Mouse (Mus musculus): ENCODE results near the gene Rexo1.
"Not testable (repeated sequence)": the region's sequence is repeated elsewhere in the genome, so short reads cannot be mapped to it uniquely, and the experiment has no call there.

The Rexo1 gene

DNA sequence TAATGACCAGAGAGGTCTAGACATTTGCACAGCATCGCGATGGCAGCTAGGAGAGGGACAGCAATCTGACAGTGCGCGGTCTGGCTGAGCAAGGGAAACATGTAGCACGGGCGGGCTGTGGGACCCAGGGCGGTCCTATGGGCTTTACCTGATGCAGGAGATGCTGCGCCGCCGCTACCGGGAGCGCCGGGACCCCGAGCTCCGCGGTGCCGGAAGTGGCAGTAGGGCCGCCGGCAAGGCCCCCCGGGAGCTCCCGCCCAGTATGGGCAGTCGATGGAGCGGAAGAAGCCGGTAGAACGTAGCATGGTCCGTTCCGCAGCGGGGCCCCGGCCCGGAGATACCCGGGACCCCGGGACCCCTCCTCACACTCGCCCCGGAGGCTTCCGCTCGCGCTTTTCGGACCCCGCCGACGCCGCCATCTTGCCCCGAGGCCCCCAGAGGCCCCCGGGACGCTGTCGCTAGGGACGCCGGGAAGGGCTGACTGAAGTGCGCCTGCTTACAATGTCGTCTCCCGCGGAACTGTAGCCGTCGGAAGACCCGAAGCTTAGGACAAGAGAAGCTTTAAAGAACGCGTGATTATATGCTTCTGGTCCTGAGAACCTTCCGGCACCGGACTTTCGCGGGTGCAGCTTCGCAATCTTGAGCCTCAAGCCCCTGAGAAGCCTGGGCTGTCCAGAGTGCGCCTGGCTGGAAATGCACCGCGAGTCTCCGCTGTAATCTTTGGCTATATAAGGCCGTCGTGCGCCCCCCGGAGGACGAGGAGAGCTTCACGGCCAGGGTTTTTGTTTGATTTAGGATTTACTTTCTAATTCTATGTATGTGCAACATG lies at the start of gene Rexo1:
Gene Rexo1 (minus strand): TSS at position 445 of the 829 bp plus-strand sequence.
- peak; percentile 98 for DNase-seq (ENCODE audit: low spot score)

- peak; percentile 70 for DNase-seq (ENCODE audit: low spot score)
These were observed 49.7 kb upstream of the Rexo1 start for GRCm38 (mm10) chr10:80611024-80611423.

DNA sequence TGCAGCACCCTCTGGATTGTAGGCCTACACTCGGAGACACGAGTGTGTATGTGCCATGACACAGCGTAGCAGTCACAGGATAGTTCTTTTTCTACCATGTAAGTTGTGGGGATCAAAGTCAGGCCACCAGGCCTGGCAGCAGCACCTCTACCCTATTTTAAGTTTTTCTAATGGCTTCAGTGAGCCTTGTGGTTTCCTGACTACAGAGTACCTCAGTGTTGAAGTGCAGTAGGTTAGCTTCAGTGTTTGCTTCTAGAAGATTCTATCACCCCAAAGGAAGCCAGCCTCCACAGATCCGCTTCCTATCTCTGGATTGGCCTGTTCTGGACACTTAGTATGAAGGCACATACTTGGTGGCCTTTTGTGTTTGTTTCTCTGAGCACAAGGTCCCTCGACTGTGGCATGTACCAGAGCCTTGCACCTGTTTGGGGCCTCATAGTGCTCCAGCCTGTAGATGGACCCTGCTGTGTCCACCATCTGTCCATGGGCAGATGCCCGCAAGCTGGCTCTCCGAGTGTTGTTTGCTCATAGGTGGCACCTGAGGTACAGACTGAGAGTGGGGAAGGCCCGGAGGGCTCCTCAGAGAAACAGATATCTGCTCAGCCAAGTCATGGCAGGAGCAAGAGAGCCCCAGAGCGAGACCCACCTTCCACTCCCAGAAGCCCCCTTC lies 48.9 kb upstream of the Rexo1 start:
- no peak for DNase-seq (ENCODE audit: low spot score)

GRCm38 (mm10) chr10:80609269-80609924 lies 48.0 kb upstream of the Rexo1 start:
- DNase-seq (ENCODE audit: low spot score) = no peak

- DNase-seq (ENCODE audit: low spot score) = no peak
These were observed 47.1 kb upstream of the Rexo1 start for GRCm38 (mm10) chr10:80608435-80608834.

- DNase-seq (ENCODE audit: low spot score) = no peak
These were observed 45.5 kb upstream of the Rexo1 start for GRCm38 (mm10) chr10:80606737-80607350.

DNA sequence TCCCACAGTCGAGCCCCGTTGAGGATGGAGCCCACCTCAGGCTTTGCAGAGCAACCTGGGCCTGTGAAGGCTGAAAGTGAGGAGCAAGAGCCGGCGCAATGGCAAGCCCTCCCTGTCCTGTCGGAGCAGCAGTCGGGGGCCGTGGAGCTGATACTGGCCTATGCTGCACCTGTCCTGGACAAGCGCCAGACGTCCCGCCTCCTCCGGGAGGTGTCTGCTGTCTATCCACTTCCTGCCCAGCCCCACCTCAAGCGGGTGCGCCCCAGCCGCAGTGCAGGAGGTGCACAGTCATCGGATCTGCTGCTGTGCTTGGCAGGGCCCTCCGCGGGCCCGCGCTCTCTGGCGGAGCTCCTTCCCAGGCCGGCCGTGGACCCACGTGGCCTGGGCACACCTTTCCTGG lies 44.9 kb upstream of the Rexo1 start:
- no peak for DNase-seq (ENCODE audit: low spot score)

DNA sequence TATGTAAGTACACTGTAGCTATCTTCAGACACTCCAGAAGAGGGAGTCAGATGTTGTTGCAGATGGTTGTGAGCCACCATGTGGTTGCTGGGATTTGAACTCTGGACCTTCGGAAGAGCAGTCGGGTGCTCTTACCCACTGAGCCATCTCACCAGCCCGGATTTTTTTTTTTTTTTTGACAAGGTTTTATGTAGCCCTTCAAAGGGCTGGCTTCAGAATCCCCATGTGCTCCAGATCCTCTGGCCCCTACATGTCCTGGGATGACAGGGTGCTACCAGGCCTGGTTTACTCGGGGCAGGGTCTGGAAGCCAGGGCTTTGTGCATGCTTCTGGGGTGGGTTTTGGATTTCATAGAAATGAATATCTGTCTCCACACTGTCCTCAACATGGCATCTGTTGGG lies 44.4 kb upstream of the Rexo1 start, which contains the start of gene Gm49322:
Gene Gm49322 (plus strand): TSS at position 301 of the 400 bp plus-strand sequence.
- not testable (repeated sequence) for DNase-seq (ENCODE audit: low spot score)

DNA sequence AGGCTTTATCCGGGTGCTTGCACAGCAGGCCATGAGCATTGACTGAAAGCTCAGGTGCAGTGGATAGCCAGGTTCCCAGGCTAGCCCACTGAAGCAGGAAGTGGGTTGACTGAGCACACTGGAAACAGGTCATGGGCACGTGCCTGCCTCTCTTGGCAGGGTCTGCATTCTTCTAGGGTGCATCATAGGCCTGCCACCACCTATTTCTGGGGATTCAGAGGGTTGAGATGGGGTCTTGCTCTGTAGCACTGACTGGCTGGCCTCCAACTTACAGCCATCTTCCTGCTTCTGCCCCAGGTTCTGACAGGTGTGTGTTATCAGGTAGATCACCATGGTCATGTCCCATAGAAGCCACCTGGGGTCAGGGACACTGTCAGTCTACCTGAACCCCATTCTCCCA lies 43.6 kb upstream of the Rexo1 start:
- DNase-seq (ENCODE audit: low spot score) = no peak

- no peak for DNase-seq (ENCODE audit: low spot score)
These were observed 42.7 kb upstream of the Rexo1 start for GRCm38 (mm10) chr10:80604001-80604509.

- no peak for DNase-seq (ENCODE audit: low spot score)
These were observed 42.0 kb upstream of the Rexo1 start for GRCm38 (mm10) chr10:80603364-80603763.

- DNase-seq (ENCODE audit: low spot score) = peak; percentile 97
These were observed 41.5 kb upstream of the Rexo1 start, which contains the start of the genes Scamp4 and Adat3 for GRCm38 (mm10) chr10:80602698-80603325. Gene Scamp4, plus strand, starts transcription at chr10:80602872. Gene Adat3, plus strand, starts transcription at chr10:80602880.

GRCm38 (mm10) chr10:80596318-80596717 lies 35.0 kb upstream of the Rexo1 start:
- no peak for DNase-seq (ENCODE audit: low spot score)

DNA sequence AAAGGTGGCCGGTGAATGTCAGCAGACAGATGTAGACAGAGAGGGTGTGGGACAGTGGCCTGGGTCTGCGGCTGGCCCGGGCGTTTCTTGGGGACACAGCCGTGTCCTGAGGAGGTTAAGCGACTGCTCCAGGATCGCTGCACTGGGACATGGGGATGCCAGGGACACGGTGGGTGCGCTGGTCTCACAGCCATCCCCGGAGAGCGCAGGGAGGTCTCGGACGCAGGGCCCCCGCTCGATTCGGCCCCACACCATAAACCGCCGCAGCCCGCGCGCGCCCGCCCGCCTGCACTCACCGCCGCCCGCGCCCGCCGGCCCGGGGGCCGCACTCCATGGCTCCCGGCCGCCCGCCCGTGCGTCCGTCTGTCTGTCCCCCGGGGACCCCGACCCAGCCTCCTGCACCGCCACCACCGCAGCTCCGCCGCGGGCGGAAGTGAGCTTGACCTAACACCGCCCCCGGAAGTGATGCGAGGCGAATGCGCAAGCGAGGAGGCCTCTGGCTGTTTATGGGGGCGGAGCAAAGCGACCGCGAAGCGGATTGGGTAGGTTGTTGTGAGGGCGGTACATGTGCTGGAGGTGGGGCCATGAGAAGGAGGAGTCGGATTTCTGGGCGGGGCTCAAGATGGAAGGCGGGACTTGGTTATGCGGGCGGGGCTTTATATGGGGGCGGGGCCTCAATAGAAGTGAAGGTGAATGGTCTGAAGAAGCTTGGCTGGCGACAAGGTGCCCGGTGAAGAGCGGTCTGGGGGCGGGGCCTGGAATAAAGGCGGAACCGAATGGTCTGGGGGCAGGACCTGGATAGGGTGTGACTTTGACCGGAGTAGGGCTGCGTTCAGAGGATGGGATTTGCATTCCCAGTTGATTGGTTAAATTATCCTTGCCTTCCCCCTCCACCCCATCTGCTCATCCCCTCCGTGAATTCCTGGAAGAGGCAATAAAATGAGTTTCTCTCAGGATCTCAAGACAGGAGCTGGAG lies 28.8 kb upstream of the Rexo1 start, which contains the start of gene Abhd17a:
Gene Abhd17a (minus strand): TSS at position 463 of the 976 bp plus-strand sequence.
- DNase-seq (ENCODE audit: low spot score) = peak; percentile 99

DNA sequence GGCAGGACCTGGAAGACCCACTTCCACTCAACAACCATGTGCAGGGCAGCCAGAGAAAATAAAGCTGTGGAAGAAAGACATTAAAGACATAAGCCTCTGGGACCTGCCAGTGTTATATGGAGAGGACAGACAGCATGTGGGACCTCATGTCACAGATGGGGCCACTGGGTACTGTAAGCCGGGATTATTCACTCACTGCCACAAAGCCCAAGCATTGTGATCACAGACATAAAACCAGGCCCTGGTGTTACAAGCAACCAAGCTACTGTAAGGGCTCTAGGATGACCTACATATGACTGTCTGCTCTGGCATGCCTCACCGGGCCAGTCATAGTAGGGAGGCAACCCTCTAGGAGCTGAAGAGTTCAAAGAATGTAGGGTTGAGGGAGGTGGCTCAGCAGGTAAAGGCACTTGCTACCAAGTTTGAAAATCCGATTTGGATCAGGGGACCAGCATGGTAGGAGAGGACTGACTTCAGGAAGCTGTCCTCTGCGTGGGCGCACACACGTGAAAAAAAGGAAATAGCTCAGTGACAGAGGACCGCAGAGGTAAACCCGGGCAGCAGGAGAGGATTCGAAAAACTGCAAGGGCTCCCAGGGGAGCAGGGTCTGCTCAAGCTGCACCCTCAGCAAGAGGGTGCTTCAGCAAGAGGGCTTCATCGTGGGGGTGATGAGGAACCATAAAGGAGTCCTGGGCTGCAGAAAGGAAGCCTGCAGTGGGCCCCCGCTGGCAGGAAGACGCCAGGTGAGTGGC lies 27.9 kb upstream of the Rexo1 start:
- no peak for DNase-seq (ENCODE audit: low spot score)

- peak; percentile 27 for DNase-seq (ENCODE audit: low spot score)
These were observed 25.9 kb upstream of the Rexo1 start for GRCm38 (mm10) chr10:80587305-80587657.

DNA sequence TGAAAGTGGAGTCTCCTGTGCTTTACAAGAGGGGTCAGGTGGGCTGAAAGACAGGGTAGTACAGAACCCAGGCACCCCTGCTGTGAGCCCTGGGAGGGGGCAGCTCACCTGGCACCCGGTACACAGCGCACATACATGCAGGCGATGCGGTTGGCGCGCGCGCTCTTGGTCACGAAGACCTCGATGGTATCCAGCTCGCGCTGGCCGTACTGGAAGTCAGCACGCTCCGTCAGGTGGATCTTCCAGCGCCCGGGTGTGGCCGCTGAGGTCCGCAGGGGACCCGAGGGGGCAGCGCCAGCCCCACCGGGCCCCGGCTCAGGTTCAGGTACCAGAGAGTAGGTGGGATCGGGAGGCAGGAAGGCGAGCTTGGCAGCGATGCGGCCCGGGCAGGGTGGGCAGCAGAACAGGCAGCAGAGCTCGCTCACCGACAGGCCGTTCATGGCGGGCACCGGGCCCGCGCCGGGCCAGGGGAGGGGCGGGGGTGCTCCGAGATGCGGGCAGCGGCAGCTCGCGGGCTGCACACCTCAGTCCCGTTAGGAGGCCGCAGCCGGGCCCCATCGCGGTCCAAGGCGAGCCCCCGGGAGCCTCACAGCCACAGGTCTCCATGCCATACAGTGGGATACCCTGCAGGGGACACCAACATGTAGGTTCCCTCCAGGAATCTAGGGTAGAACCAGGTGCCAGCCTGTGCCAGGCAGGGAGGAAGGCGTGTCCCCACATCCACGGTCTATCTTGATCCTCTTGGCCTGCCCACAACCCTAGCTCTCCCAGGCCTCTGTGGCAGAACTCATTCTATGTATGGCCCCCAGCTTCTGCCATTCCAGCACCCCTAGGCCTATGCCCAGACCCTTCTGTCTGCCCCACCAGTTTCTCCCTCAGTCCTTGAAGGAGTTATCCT lies 25.3 kb upstream of the Rexo1 start:
- DNase-seq (ENCODE audit: low spot score) = no peak

- no peak for DNase-seq (ENCODE audit: low spot score)
These were observed 24.2 kb upstream of the Rexo1 start for GRCm38 (mm10) chr10:80585581-80585980.

Measured in embryo, embryonic 10.5 days (tissue).